Mouse (Mus musculus): ENCODE data around the gene Rbm19.

- TF ChIP-seq CTCF (IDR thresholded peaks at IDR 0.05; ENCODE audit: low read depth, low read length): no peak
- TF ChIP-seq POLR2A (IDR thresholded peaks at IDR 0.05; ENCODE audit: extremely low read depth, insufficient read depth, low read length): no peak
These were observed 129.1 kb downstream of the Rbm19 start for GRCm38 (mm10) chr5:120245336-120245735.
